Mouse (Mus musculus): ENCODE measurements around the gene Rin2. TPM values are rescaled to one million over a fixed set of nuclear protein-coding genes. Genes with fewer than 3 reads are reported as not detected.

The Rin2 gene
- total and polyA plus RNA-seq, 3 experiments = 0.05 to 0.10 (median 0.08) TPM

DNA sequence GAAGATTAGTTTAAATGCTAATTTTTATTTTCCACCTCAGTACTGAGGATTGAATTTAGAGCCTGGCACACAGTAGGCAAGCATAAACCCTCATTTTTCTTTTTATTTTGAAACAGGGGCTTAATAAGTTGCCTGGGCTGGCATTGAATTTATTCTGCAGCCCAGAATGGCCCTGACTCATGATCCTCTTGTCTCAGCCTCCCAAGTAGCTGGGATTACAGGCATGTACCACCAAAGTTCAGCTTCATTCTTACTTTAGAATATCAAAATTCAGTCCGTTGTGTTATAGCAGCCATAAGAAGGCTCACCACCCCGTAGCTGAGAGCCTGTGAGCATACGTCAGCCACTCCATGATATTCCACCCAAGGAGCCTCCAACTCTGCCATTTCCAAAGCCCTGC is 191.2 kb downstream of the Rin2 start:
- Histone ChIP-seq H3K27me3 (replicated peaks) (peaks cover 4% of the 10 kb centered on the region), H3K36me3 (replicated peaks in 1 of 2; ENCODE audit: control insufficient read depth in 1 of 2, insufficient read depth in 1 of 2, low read length in 1 of 2) (no peaks in the 10 kb centered on the region), H3K79me2 (replicated peaks; ENCODE audit: control insufficient read depth, extremely low read depth, insufficient read depth, poor library complexity, severe bottlenecking) (no peaks in the 10 kb centered on the region), H3K4me3 (replicated peaks in 1 of 3; ENCODE audit: low read depth in 2 of 3, low read length in 2 of 3, poor library complexity in 1 of 3) (no peak overlapping the region), H3K4me1 (ENCODE audit: control insufficient read depth in 1 of 2, insufficient read depth in 2 of 2) (peaks cover 0 to 26% of the 10 kb centered on the region in 2 experiments; a peak in 2 of 4 replicates), H3K27ac (ENCODE audit: insufficient read depth, low read depth) (no peak overlapping the region), H3K9ac (ENCODE audit: insufficient read depth, low read depth) (no peak overlapping the region), H3K4me2 (ENCODE audit: insufficient read depth, low read depth, poor library complexity, severe bottlenecking) (no peak overlapping the region), H3K9me3 (replicated peaks; ENCODE audit: low read length) (peaks cover 6% of the 10 kb centered on the region)
- TF ChIP-seq MYC (IDR thresholded peaks at IDR 0.05; ENCODE audit: low read depth, low read length) (no peak), CHD2 (IDR thresholded peaks at IDR 0.05; ENCODE audit: low read length) (no peak), PAX5 (IDR thresholded peaks at IDR 0.05; ENCODE audit: low read length) (no peak), TBP (conservative IDR thresholded peaks at IDR 0.05; ENCODE audit: low read depth, low read length) (no peak), RCOR1 (conservative IDR thresholded peaks at IDR 0.05; ENCODE audit: low read depth, low read length) (no peak), POLR2A (IDR thresholded peaks at IDR 0.05; ENCODE audit: low read depth, low read length) (no peak), ZC3H11A (IDR thresholded peaks at IDR 0.05; ENCODE audit: low read depth, low read length) (no peak), BHLHE40 (IDR thresholded peaks at IDR 0.05; ENCODE audit: low read depth, low read length) (no peak), MAFK (IDR thresholded peaks at IDR 0.05; ENCODE audit: insufficient replicate concordance, low read length) (no peak), MXI1 (IDR thresholded peaks at IDR 0.05; ENCODE audit: low read depth, low read length) (no peak), IRF4 (IDR thresholded peaks at IDR 0.05; ENCODE audit: low read depth, low read length) (no peak), USF1 (IDR thresholded peaks at IDR 0.05; ENCODE audit: low read depth, low read length) (no peak), UBTF (IDR thresholded peaks at IDR 0.05; ENCODE audit: low read depth, low read length) (no peak), KAT2A (IDR thresholded peaks at IDR 0.05; ENCODE audit: insufficient replicate concordance, low read length) (no peak)
- DNase-seq (ENCODE audit: extremely low read depth) = no peak
- in situ Hi-C loops (cut with MboI; ENCODE audit: low pct_ligation_motif_present, low pct_unique_long_range_greater_than_20kb, low sequenced_read_pairs) = no loop called here
- dilution Hi-C loops (cut with MboI; ENCODE audit: extremely low pct_ligation_motif_present, extremely low pct_unique_long_range_greater_than_20kb, low sequenced_read_pairs) = no loop called here

DNA sequence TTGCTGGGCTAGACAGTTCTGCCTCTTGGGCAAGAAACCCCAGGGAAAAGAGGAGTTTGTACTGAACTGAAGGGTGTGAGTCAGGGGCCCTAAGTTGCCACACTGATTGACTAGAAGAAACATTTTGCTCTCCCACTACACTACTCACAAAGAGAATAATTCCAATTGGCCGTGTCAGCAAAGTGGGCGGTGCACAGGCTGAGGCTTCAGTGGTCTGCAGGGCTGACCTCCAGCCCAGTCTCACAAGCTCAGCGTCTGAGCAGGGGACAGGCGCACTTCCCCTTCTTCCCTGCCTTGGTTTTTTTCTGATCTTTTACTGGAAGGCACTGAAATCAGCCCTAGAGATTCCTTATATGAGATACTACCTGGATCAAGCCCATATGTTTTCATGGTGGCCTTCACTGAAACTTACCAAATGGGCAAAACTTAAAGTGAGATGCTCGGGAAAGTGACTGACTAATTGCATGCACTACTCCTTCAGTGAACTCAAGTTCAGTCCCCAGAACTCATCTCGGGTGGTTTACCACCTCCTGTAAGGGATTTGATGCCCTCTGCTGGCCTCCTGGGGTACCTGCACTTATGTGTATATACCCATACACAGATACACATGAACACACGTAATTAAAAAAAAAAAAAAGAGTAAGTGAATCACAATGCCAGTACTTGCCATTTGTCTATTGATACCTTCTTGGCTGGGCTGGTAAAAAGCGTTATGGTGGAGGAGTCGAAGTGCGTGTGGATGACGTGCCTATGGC is 191.9 kb downstream of the Rin2 start:
- H3K9ac ChIP-seq (ENCODE audit: insufficient read depth, low read depth) = no peak overlapping the region
- peak in 1 of 2 experiments; percentile 13; a peak in 1 of 4 replicates for TF ChIP-seq CTCF (conservative IDR thresholded peaks at IDR 0.05 in 1 of 2, IDR thresholded peaks at IDR 0.05 in 1 of 2; ENCODE audit: low read depth in 2 of 2, low read length in 2 of 2)
- TF ChIP-seq NELFE (IDR thresholded peaks at IDR 0.05; ENCODE audit: low read depth, low read length) = no peak
- TF ChIP-seq TBP (conservative IDR thresholded peaks at IDR 0.05; ENCODE audit: low read depth, low read length) = no peak
- TF ChIP-seq TCF12 (IDR thresholded peaks at IDR 0.05; ENCODE audit: low read depth, low read length) = no peak
- TF ChIP-seq GABPA (IDR thresholded peaks at IDR 0.05; ENCODE audit: insufficient replicate concordance, low read depth, low read length) = no peak
- H3K27me3 ChIP-seq (replicated peaks) = peaks cover 2% of the 10 kb centered on the region
- in situ Hi-C loops (cut with MboI; ENCODE audit: low pct_ligation_motif_present, low pct_unique_long_range_greater_than_20kb, low sequenced_read_pairs) = no loop called here
- peaks cover 0 to 23% of the 10 kb centered on the region in 2 experiments; a peak in 2 of 4 replicates for H3K4me1 ChIP-seq (ENCODE audit: control insufficient read depth in 1 of 2, insufficient read depth in 2 of 2)
- no peaks in the 10 kb centered on the region for H3K79me2 ChIP-seq (replicated peaks; ENCODE audit: control insufficient read depth, extremely low read depth, insufficient read depth, poor library complexity, severe bottlenecking)
- peaks cover 6% of the 10 kb centered on the region for H3K9me3 ChIP-seq (replicated peaks; ENCODE audit: low read length)
- no peak overlapping the region for H3K4me3 ChIP-seq (replicated peaks in 1 of 3; ENCODE audit: low read depth in 2 of 3, low read length in 2 of 3, poor library complexity in 1 of 3)
- dilution Hi-C loops (cut with MboI; ENCODE audit: extremely low pct_ligation_motif_present, extremely low pct_unique_long_range_greater_than_20kb, low sequenced_read_pairs) = no loop called here
- no peak overlapping the region for H3K27ac ChIP-seq (ENCODE audit: insufficient read depth, low read depth)
- no peak overlapping the region for H3K4me2 ChIP-seq (ENCODE audit: insufficient read depth, low read depth, poor library complexity, severe bottlenecking)
- no peaks in the 10 kb centered on the region for H3K36me3 ChIP-seq (replicated peaks in 1 of 2; ENCODE audit: control insufficient read depth in 1 of 2, insufficient read depth in 1 of 2, low read length in 1 of 2)
- DNase-seq (ENCODE audit: extremely low read depth) = no peak
